Mouse (Mus musculus): Measurements from ENCODE around the gene Mia3.

Gene Mia3

DNA sequence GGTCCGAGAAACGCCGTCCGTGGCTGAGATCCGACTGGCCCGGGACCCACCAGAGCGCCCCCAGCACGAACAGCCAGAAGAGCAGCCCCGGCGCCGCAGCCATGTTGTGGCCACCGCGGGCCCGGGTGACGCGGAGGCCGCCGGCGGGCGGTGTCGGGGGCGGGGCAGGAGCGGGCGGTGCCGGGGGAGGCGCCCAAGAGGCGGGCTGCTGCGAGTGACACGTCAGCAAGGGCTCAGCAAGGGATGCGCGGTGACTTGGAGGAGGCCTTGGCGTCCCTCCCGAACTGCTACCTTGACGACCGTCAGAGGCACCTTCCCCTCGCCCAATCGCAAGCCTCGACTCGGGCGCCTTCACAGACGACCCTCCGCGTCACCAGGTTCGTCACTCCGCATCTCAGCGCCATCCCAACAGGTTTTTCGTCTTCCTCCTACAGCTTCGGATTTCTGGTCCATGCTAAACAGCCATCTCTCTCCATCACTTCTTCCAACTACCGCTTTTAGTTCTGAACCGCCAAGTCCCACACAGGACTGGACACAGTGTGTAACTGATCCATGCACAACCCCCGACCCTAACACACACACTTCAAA, at the start of gene Mia3:
TSS of gene Mia3 (minus strand) at position 127 of the 588 bp plus-strand sequence.
- no peak for TF ChIP-seq GATA4 (IDR thresholded peaks at IDR 0.05; ENCODE audit: insufficient replicate concordance, low read length)

DNA sequence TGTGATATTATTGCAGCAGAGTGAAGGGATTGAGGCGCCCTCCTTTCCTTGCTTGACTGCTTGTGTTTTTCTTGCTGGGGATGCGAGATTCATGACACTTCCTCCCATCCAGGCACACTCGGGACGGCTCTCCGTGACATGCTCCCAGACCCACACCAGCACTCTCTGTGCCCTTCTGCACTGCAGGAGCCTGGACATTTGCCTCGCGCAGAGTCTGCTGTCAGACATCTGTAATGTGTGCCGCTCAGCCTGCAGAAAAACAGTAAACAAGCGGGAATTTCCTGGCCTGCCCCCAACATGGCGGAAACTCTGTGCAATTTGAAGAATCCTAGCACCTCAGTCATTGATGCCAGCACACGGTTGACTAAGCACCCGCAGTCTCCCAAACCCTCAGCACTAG, 48.5 kb upstream of the Mia3 start, which contains the start of gene Hhipl2:
TSS of gene Hhipl2 (plus strand) at position 343 of the 400 bp plus-strand sequence.
- TF ChIP-seq GATA4 (IDR thresholded peaks at IDR 0.05; ENCODE audit: insufficient replicate concordance, low read length): no peak

DNA sequence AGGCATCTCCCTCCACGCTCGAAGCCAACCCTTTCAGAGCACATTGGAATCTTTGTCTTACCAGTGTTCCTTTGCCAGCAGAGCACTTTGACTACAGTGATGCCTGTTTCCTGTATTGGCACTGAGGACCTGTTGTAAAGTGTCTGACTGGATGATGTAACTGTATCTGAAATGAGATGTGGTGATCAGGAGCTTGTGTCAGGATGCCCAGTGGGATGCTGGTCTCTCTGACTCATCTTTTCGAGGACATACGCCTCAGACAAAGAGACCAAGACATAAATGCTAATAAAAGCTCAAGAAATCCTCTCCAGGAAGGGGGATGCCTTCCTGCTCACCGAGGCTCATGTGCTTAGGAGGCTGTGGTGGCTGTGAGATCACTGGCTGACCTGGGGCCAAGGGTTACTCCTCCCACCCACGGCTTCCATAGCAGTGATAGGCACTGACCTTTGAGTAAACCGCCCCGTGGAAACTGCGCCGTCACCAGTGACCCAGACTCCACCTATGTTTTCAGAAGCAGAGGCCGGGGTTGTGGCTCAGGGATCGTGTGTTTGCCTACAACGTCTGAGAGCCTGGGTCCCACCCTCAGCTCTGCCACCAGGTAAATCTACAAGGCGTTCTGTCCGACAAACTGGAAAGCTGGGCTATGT, 44.9 kb upstream of the Mia3 start:
- TF ChIP-seq GATA4 (IDR thresholded peaks at IDR 0.05; ENCODE audit: insufficient replicate concordance, low read length): no peak

DNA sequence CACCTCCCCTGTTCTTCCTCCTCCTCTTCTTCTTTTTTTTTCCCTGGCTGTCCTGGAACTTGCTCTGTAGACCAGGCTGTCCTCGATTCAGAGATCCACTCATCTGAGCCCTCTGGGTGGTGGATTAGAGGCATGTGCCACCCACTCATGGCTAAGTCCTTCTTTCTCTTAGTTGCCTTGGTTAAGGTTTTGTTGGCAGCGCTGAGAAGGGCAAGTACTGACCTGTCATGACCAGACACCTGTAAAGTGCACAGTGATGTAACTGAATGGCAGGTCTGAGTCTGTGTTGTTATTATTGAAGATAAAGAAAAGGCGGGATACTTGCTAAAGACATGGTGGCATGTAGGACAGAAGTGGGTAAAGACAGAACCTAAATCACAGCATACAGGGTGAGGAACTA, 34.0 kb upstream of the Mia3 start:
- TF ChIP-seq GATA4 (IDR thresholded peaks at IDR 0.05; ENCODE audit: insufficient replicate concordance, low read length): no peak

DNA sequence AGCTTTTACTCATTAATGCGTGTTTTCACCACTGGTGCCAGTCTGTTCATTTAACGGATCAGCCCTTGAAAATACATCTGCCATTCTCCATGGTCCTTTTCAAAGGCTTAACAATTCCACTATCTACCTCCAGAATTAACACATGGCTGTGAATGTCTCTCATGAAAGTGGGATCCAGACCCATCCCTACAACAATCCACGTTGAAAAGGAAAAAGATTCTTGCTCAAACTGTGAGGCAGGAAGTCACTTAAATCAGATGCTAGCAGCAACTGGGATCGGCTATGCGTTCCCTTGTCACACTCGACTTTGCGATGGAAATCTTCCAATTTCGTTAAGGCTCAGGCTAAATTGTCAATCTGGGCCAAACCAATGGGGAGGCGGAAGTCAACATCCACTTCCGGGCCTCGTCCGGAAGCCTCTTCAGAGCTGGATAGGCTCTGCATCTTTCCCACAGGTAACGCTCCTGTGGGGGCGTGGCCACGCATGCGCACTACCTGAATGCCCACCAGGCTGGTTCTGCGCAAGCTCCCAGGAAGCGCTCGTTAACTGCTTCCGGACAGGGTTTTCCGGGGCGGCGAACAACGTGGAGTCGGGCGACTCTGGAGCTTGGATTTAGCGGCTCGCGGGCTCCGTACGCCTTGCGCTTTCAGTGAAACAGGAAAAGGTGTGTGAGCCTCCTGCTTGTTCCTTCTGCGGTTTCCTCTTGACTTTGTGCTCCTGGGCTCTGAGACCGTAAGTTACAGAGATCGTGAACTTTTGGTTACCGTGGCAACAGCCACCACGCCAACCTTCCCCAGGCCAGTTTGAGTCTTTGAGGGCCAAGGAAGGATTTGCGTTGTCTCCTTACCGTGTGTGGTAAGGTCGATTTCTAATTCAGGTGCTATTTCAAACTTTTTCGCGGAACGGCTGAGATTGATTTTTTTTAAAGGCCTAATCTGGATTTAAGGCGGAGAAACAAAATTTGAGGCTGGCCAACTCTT, 19.4 kb upstream of the Mia3 start, which contains the start of gene Taf1a:
TSS of gene Taf1a (plus strand) at position 556 of the 981 bp plus-strand sequence.
- TF ChIP-seq GATA4 (IDR thresholded peaks at IDR 0.05; ENCODE audit: insufficient replicate concordance, low read length): no peak

DNA sequence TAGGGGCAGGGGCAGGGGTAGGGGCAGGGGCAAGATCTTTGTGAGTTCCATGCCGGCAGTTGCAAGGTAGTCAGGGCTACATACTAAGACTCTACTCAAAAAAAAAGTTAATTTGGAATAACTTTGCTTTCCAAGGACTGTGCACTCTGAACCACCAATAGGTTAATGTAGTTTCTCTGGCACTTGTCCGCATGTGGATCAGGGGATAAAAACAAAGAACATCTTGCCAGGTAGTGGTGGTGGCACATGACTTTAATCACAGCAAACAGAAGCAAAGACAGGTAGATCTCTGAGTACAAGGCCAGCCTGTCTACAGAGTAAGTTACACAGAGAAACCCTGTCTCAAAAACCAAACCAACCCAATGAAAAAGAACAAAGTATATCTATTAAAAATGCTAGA, 13.3 kb upstream of the Mia3 start:
- TF ChIP-seq GATA4 (IDR thresholded peaks at IDR 0.05; ENCODE audit: insufficient replicate concordance, low read length): no peak

DNA sequence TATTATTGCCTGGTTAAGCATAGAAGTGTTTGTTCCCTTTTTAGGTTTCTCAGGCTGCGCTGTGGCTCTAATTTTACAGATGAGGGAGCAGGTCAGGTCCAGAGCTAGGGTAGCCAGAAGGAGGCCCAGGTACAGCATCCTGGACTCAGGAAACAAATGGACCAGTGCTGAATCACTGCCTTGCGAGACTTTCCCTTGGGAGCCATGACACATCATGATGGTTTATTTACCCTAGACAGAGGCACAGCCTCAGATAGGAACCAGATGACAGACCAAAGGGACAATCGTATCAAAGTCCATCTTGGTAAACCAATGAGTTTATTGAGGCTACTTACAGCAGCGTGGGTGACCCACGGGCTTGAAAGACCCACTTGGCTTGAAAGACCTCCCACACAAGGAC, 12.5 kb upstream of the Mia3 start:
- no peak for TF ChIP-seq GATA4 (IDR thresholded peaks at IDR 0.05; ENCODE audit: insufficient replicate concordance, low read length)

DNA sequence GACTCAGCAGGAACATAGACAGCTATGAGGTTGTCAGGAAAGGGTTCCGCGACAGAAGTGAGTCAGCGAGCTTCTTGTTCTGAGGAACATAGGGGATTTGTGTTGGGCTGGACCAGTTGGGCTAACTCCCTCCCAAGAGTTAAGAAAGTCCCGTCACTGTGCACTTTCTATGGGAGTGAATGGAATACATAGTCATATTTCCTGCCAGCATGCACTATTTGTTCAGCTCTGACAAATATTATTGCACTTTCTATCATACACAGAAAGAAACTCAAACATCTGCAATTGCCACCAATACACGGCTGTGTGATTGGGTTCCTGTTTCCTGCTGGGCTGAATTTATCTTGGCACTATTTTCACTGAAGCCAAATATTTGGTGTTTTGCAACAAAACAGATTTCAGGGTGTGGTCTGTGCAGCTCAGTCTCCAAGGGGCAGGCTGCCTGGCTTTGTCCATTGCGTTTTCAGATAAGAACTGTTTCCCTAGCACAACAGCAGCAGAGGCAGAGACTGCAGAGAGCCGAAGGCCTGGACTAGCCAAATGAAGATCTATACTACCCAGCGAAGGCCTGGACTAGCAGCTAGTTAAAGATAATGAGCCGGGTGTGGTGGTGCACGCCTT, 9.1 kb upstream of the Mia3 start:
- TF ChIP-seq GATA4 (IDR thresholded peaks at IDR 0.05; ENCODE audit: insufficient replicate concordance, low read length): peak; percentile 97

DNA sequence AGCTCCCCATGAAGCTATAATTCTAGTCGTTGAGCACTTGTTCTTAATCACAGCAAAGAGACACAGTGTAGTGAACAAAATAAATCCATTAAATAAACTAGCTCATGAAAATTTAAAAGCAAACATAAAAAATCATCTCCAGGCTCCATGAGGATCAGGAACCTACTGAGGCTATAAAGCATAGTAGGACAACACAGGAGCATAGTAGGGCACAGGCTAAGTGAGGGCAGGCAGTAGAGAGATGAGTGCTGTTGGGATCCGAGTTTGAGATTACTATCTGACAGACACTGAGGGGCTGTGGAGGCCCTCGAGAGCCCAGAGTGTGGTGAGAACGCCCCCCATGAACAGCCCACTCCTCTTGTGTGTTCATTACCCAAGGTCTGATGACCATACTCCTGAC, 7.7 kb upstream of the Mia3 start:
- TF ChIP-seq GATA4 (IDR thresholded peaks at IDR 0.05; ENCODE audit: insufficient replicate concordance, low read length): no peak

DNA sequence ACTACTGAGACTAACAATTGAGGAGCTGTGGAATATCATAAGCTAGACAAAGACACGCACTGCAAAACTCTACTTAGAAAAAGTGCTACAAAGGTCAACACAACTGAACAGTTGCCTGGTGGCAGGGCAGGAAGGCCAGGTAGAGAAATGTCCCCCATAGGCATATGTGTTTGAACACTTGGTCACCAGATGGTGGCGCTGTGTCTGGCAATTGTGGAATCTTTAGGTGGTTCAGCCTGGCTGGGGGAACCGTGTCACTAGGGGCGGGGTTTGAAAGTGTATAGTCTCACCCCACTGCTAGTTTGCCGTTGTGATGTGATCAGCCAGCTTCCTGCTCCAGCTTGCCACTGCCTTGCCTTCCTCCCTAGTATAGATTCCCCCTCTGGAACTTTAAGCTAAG, 5.4 kb upstream of the Mia3 start:
- no peak for TF ChIP-seq GATA4 (IDR thresholded peaks at IDR 0.05; ENCODE audit: insufficient replicate concordance, low read length)

DNA sequence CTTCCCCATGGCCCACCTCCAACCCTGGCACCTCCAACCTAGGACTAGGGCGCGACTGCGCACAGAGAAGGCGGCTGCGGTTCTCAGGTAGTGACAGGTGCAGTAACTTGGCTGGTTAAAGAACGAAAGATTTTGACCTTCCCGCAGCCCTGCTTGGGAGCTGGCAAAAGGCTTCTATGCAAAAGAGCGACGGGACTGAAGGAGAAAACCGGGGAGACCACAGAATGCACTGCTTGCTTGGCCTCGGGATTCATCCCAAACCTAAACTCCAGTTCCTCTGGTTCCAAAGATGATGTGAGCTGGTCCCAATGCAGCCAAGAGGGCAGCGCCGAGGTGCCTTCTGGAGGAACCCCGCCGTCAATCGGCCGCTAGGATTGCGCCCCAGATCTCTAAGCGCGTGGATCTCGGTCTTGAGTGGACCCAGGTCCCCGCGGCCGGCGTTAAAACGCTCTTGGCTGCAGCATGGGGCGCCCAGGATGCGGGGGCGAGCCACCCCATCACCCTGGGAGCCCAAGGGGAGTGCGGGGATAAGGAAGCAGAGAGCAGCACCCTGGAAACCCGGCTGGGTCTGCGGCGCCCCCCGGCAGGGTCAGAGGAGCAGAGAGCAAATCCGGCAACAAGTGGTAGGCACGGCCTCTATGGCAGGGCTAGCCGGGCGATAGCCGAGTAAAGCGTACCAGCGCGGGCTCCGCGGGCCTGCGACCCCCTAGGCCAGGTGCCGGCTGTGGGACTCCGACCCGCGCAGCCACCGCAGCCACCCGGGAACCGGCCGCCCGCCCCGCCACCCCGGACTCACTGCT, 552 bp downstream of the Mia3 start:
- TF ChIP-seq GATA4 (IDR thresholded peaks at IDR 0.05; ENCODE audit: insufficient replicate concordance, low read length): no peak

DNA sequence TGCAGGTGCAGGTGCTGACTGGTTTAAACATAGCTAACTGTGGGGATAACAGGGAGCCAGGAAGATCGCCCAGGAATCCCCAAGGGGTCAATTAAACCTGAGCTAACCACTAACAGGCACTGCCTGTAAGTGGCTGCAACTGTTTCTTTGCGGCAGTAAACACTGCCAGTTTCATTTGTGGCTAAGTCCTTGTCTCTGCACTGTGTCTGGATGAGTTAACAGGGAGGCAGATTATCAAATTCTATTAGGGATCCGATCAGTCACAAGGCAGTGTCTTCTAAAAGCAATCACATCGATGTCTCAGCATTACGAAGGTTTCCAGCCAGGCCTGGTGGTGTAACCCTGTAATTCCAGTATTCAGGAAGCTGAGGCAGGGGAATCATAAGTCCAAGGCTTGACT, 3.0 kb downstream of the Mia3 start:
- no peak for TF ChIP-seq GATA4 (IDR thresholded peaks at IDR 0.05; ENCODE audit: insufficient replicate concordance, low read length)

DNA sequence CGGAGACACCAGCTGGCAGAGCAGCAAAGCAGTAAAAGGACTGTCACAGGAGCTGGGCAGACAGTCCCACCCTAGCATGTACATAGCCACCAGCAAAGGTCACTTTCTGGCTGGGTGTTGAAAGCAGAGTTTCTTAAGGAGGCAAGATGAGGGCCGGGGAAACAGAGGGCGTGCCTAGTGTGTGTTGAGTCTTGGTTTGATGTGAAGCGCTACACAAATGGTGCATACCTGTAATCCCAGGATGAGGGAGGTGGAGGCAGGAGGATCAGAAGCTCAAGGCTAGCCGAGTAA, 5.8 kb downstream of the Mia3 start:
- no peak for TF ChIP-seq GATA4 (IDR thresholded peaks at IDR 0.05; ENCODE audit: insufficient replicate concordance, low read length)

DNA sequence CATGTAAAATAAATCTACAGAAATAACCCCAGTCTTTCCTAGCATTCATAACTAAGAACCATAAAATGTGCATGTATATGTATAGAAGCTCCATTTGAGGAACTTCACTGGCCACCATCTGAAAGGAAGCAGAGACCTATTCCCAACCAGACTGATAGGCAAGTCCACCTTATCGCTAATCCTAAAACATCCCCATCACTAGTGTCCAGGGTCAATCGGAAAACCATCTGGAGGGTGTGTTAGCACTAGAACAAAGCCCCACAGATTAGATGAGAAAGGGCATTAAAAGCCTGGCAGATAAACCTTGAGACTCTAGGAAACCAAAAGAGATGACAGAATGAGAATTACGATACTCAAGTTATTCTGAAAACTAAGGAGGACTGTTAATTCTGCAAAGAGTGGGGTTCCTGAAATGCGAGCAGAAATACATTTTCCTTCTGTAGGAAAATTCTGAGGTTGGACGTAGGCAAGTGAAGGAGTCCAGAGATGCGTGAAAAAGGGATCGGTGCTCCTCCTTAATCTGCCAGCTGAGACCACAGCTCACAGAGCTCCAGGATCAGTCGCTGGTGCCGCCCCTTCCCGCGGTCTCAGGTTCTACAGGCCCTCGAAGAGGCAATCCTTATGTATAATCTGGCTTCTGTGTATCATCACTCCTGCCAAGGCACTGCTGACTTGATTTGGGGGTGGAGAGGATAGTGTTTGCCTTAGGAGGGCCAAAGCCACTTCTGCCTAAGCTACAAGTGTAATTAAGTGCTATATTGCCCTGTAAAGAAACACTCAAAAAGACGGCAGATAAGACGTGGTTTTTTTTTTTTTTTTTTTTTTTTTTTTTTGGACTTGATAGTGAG, 6.4 kb downstream of the Mia3 start:
- TF ChIP-seq GATA4 (IDR thresholded peaks at IDR 0.05; ENCODE audit: insufficient replicate concordance, low read length): no peak
